Mouse (Mus musculus): ENCODE measurements at regions not wholly inside any gene's neighbourhood (a gene's known extent, or its start where the extent isn't known, plus 50 kb on each side); places are given as distances from the start of the nearest gene placed in this dataset.

DNA sequence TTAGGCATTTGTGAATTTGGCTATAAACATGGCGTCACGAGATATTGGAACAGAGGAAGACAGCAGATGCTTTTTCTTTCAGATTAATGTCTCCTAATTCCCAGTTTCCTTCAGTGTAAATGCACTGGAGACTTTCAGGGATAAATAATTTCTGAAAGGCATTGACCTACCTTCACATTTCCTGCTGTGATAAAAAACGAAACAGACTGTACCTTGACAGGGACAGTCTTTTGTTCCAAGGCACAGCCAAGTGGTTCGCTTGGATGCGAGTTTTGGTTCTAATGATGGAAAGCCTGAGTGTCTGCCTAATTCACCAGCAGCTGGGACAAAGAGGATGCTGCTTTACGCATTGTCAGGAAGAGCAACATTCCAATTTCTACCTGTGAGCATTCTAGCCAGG is 485.8 kb downstream of the Epha4 start:
- Histone ChIP-seq H3K27me3 (ENCODE audit: insufficient read depth, low read length) (no peaks in the 10 kb centered on the region), H3K36me3 (ENCODE audit: insufficient read depth) (no peaks in the 10 kb centered on the region), H3K9me3 (ENCODE audit: low read length) (no peaks in the 10 kb centered on the region), H3K27ac (ENCODE audit: low read depth, low read length) (no peak overlapping the region), H3K9ac (no peak overlapping the region), H3K4me1 (ENCODE audit: insufficient read depth) (no peaks in the 10 kb centered on the region), H3K4me3 (ENCODE audit: low read depth, low read length) (no peak overlapping the region), H3K4me2 (ENCODE audit: low read depth) (no peak overlapping the region)
- ATAC-seq (no peak), DNase-seq (no peak)
- TF ChIP-seq CTCF (IDR thresholded peaks at IDR 0.05; ENCODE audit: low read depth) = no peak
- WGBS = 69% methylated on average over 6 of the region's 6 CpGs

DNA sequence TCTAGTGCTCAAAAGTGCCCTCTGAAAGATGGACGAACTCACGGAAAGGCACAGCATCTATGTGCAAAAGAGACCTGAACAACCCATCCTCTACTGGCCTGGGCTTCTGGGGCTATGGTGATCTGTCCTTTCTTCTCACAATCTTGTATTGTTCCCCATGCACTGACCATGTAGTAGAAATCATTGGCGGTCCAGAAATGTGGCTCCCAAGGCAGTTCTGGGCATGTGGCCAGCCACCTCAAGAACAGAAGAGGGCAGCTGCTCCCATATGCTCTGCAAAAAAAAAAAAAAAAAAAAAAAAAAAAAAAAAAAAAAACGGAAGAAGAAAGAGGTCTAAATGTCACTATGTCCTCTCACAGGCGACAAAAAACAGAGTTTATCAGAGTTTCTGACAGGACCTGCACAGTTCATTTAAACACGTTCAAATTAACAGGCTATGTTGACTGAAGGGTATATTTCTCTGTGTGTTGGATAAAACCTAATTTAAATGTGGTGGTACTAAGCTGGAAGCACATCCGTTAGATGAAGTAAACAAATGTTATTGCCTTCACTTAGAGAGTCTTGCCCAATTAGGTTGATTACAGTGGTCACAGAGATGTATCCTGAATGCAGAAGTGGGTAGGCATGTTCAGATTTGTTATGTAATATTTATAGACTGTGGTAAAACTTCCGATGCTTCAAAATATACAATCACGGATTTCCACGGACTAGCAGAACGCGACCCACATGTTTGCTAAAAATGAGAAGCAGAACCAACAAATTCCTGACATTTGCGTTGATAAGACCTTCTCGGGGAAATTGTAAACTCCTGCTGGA is 470.9 kb downstream of the Epha4 start:
- no peak overlapping the region for H3K4me3 ChIP-seq (ENCODE audit: low read depth, low read length)
- no peaks in the 10 kb centered on the region for H3K9me3 ChIP-seq (ENCODE audit: low read length)
- DNase-seq (no peak), ATAC-seq (no peak)
- no peak overlapping the region for H3K27ac ChIP-seq (ENCODE audit: low read depth, low read length)
- no peak overlapping the region for H3K9ac ChIP-seq
- H3K36me3 ChIP-seq (ENCODE audit: insufficient read depth) = no peaks in the 10 kb centered on the region
- WGBS = 66% methylated on average over 14 of the region's 14 CpGs
- no peaks in the 10 kb centered on the region for H3K27me3 ChIP-seq (ENCODE audit: insufficient read depth, low read length)
- no peaks in the 10 kb centered on the region for H3K4me1 ChIP-seq (ENCODE audit: insufficient read depth)
- no peak for TF ChIP-seq CTCF (IDR thresholded peaks at IDR 0.05; ENCODE audit: low read depth)
- H3K4me2 ChIP-seq (ENCODE audit: low read depth) = no peak overlapping the region

DNA sequence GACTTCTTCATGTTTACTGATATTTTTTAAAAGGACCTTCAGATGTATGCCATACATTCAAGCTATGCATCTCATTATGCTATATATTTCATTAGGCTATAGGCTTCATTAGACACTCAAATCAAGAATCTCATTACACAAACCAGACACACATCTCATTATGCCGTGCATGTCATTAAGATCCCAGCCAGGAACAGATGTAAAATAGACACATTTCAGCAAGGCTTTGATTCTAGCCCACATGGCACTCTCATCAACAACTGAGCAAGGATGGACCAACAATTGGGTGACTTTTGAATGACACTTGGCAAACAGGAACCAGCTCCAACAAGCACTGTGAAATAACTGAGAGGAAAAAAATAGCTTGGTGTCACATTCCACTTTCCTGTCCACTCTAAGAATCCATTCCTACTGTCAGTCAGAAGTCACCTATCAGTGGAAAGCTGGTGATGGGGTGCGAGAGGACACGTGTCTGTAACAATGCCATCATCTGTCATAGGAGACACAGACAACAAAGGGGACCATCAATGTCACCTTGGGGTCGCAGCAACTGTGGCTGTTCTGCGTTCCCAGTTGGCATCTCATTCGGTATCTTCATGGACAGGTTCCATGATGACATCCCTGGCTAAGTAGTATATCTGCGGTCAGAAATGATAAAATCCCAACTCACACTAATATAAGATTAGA is 466.0 kb downstream of the Epha4 start:
- H3K4me2 ChIP-seq (ENCODE audit: low read depth) = no peak overlapping the region
- no peak for TF ChIP-seq CTCF (IDR thresholded peaks at IDR 0.05; ENCODE audit: low read depth)
- DNase-seq (peak; percentile 17), ATAC-seq (no peak)
- H3K9ac ChIP-seq = no peak overlapping the region
- 75% methylated on average over 7 of the region's 7 CpGs for WGBS
- H3K36me3 ChIP-seq (ENCODE audit: insufficient read depth) = no peaks in the 10 kb centered on the region
- no peaks in the 10 kb centered on the region for H3K9me3 ChIP-seq (ENCODE audit: low read length)
- H3K27me3 ChIP-seq (ENCODE audit: insufficient read depth, low read length) = no peaks in the 10 kb centered on the region
- H3K4me3 ChIP-seq (ENCODE audit: low read depth, low read length) = no peak overlapping the region
- H3K4me1 ChIP-seq (ENCODE audit: insufficient read depth) = no peaks in the 10 kb centered on the region
- no peak overlapping the region for H3K27ac ChIP-seq (ENCODE audit: low read depth, low read length)

DNA sequence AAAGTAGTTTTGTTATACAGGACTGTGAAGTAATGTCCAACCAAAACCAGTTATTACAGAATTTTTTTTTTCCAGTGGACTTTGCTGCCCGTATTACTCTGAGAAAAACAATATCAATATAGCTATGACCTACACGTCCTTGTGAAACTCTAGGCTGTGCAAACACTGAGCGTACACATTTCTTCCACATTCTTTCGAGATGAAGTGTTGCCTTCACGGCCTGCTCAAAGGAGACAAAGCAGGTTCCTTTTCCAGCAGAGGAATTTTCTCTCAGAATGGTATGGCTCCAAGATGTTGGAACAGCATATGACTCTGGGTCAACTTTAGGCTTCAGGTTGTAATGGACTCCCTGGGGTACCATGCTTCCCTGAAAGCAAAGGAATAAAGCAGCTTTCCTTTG is 463.6 kb downstream of the Epha4 start:
- no peak overlapping the region for H3K4me3 ChIP-seq (ENCODE audit: low read depth, low read length)
- 61% methylated on average over 5 of the region's 5 CpGs for whole genome bisulfite sequencing

DNA sequence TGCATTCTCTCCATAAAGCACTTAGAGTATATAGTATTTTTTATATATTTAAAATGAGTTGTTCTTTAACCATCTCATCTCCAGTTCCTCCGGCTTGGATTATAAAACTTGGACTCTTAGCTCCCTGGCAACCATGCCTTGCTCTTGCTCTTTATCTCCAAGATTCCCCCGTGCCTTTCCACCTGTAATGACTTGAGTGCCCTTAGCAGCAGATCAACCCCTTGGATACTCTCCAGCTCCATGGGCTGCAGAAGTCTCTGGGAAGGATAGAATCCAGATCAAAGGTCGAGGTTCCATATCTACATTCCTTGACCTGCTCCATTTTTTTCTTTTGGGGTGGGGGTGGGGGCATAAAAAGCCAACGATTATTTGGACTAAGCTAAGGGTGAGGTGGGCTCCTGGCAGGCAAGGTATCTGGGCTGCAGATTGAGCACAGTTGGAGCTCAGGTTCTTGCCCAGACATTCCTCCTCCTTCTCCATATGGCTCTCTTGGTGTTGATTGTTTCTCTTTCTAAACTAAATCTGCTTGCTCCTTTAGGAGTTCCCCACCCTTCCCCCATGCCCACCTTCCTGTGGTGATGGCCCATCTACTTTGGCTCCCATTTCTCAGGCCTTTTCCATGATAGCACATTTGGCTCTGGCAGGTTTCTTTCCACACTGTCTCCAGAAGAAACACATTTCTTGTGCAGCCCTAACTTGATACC is 460.9 kb downstream of the Epha4 start:
- no peaks in the 10 kb centered on the region for H3K9me3 ChIP-seq (ENCODE audit: low read length)
- H3K36me3 ChIP-seq (ENCODE audit: insufficient read depth) = no peaks in the 10 kb centered on the region
- H3K4me2 ChIP-seq (ENCODE audit: low read depth) = no peak overlapping the region
- H3K27me3 ChIP-seq (ENCODE audit: insufficient read depth, low read length) = no peaks in the 10 kb centered on the region
- DNase-seq = no peak
- no peak overlapping the region for H3K4me3 ChIP-seq (ENCODE audit: low read depth, low read length)
- TF ChIP-seq CTCF (IDR thresholded peaks at IDR 0.05; ENCODE audit: low read depth) = no peak
- H3K9ac ChIP-seq = no peak overlapping the region
- H3K4me1 ChIP-seq (ENCODE audit: insufficient read depth) = no peaks in the 10 kb centered on the region
- H3K27ac ChIP-seq (ENCODE audit: low read depth, low read length) = no peak overlapping the region
- WGBS = 72% methylated on average over 4 of the region's 4 CpGs
- no peak for ATAC-seq

More for the DNA sequence above, 463.6 kb downstream of the Epha4 start:
- no peak overlapping the region for H3K9ac ChIP-seq
- H3K9me3 ChIP-seq (ENCODE audit: low read length) = no peaks in the 10 kb centered on the region
- DNase-seq (no peak), ATAC-seq (no peak)
- TF ChIP-seq CTCF (IDR thresholded peaks at IDR 0.05; ENCODE audit: low read depth) = no peak
- no peaks in the 10 kb centered on the region for H3K27me3 ChIP-seq (ENCODE audit: insufficient read depth, low read length)
- no peaks in the 10 kb centered on the region for H3K4me1 ChIP-seq (ENCODE audit: insufficient read depth)
- no peak overlapping the region for H3K27ac ChIP-seq (ENCODE audit: low read depth, low read length)
- H3K36me3 ChIP-seq (ENCODE audit: insufficient read depth) = no peaks in the 10 kb centered on the region
- H3K4me2 ChIP-seq (ENCODE audit: low read depth) = no peak overlapping the region

DNA sequence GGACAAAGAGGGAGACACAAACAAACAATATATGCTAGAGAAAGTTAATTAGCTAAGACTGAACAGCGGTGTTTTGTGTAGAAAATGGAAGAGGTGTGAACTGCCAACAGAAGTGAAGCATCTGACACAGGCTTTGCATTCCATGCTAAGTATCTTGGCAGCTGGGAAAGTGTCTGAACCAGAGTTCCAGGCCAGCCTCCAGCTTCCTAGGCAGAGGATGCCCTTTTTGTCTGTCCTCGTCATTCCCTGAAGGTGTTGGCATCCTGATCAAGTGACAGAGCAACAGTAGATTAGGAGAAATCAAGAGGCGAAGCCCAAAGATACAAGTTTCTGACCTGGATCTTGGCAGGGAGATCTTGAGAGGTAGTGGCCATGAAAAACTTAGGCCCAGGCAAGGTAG is 452.4 kb downstream of the Epha4 start:
- H3K27me3 ChIP-seq (ENCODE audit: insufficient read depth, low read length) = no peaks in the 10 kb centered on the region
- no peak overlapping the region for H3K9ac ChIP-seq
- no peaks in the 10 kb centered on the region for H3K4me1 ChIP-seq (ENCODE audit: insufficient read depth)
- H3K4me2 ChIP-seq (ENCODE audit: low read depth) = no peak overlapping the region
- DNase-seq = no peak
- no peak for ATAC-seq
- 73% methylated on average over 3 of the region's 3 CpGs for WGBS
- no peaks in the 10 kb centered on the region for H3K36me3 ChIP-seq (ENCODE audit: insufficient read depth)
- no peak overlapping the region for H3K4me3 ChIP-seq (ENCODE audit: low read depth, low read length)
- TF ChIP-seq CTCF (IDR thresholded peaks at IDR 0.05; ENCODE audit: low read depth) = no peak
- H3K27ac ChIP-seq (ENCODE audit: low read depth, low read length) = no peak overlapping the region
- no peaks in the 10 kb centered on the region for H3K9me3 ChIP-seq (ENCODE audit: low read length)

DNA sequence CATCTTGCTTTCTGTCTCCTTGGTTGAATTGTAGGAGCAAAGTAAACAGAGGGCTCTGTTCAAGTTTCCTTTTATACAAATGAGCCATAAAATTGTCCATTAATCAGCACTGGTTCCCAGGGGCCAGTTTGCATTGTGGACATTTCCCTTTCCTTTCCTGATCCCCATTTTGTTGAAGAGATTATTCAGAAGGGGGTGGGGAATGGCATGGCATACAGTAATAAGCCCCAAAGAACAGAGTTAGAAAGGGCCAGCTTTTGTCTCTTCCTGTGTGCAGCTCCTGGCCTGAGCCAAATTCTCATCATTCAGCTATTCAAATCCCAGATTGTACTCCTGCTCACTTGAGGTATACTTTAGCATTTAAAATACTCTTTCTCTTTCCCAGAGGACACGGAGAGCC is 441.8 kb downstream of the Epha4 start:
- Histone ChIP-seq H3K36me3 (ENCODE audit: insufficient read depth) (no peaks in the 10 kb centered on the region), H3K4me3 (ENCODE audit: low read depth, low read length) (no peak overlapping the region), H3K4me2 (ENCODE audit: low read depth) (no peak overlapping the region), H3K27me3 (ENCODE audit: insufficient read depth, low read length) (no peaks in the 10 kb centered on the region), H3K27ac (ENCODE audit: low read depth, low read length) (no peak overlapping the region), H3K9me3 (ENCODE audit: low read length) (no peaks in the 10 kb centered on the region), H3K4me1 (ENCODE audit: insufficient read depth) (no peaks in the 10 kb centered on the region), H3K9ac (no peak overlapping the region)
- WGBS = 20% methylated on average over 1 of the region's 1 CpGs
- DNase-seq (no peak), ATAC-seq (no peak)
- TF ChIP-seq CTCF (IDR thresholded peaks at IDR 0.05; ENCODE audit: low read depth) = no peak

Measured in forebrain, postnatal 0 days (tissue).